Mouse (Mus musculus): Measurements from ENCODE around the gene Fam43b. TPM values are rescaled to one million over a fixed set of nuclear protein-coding genes. Genes with fewer than 3 reads are reported as not detected.
"Not testable (repeated sequence)": the region's sequence is repeated elsewhere in the genome, so short reads cannot be mapped to it uniquely, and the experiment has no call there.

Gene Fam43b
- total RNA-seq (2021), result 10 to 100 TPM; 48.0 TPM
- long read RNA-seq, experiment 1, transcript Fam43b-201 (1 exons, 2,437 nt), result major isoform, 88 of 88 reads
- long read RNA-seq, experiment 1, partial matches to known transcripts, result 0 of 88 reads
- long read RNA-seq, experiment 1, other reads (novel, unspliced or antisense), result 0 of 88 reads
- long read RNA-seq, experiment 2, transcript Fam43b-201 (1 exons, 2,437 nt), result major isoform, 86 of 87 reads
- long read RNA-seq, experiment 2, partial matches to known transcripts, result 0 of 87 reads
- long read RNA-seq, experiment 2, other reads (novel, unspliced or antisense), result 1 of 87 reads

- peak; percentile 81 to 91 for DNase-seq (ENCODE audit: low spot score in 2 of 2)
These were observed at the start of gene Fam43b for GRCm38 (mm10) chr4:138395971-138396645. Gene Fam43b (minus strand): TSS chr4:138396528.

- DNase-seq (ENCODE audit: low spot score in 2 of 2), result no peak
These were observed 48.6 kb upstream of the Fam43b start for GRCm38 (mm10) chr4:138444941-138445340.

GRCm38 (mm10) chr4:138440062-138440461 lies 43.7 kb upstream of the Fam43b start:
- DNase-seq (ENCODE audit: low spot score in 2 of 2), result no peak

- DNase-seq (ENCODE audit: low spot score in 2 of 2), result peak; percentile 98
These were observed 38.3 kb upstream of the Fam43b start, which contains the start of gene Mul1 for GRCm38 (mm10) chr4:138434347-138435316. Gene Mul1 (plus strand): TSS chr4:138434671.

- DNase-seq (ENCODE audit: low spot score in 2 of 2), result no peak
These were observed 35.0 kb upstream of the Fam43b start for GRCm38 (mm10) chr4:138431340-138431739.

- DNase-seq (ENCODE audit: low spot score in 2 of 2), result peak; percentile 39 to 57
These were observed 33.5 kb upstream of the Fam43b start for GRCm38 (mm10) chr4:138429778-138430177.

GRCm38 (mm10) chr4:138426778-138427705 lies 30.7 kb upstream of the Fam43b start:
- DNase-seq (ENCODE audit: low spot score in 2 of 2), result peak; percentile 93 to 94

GRCm38 (mm10) chr4:138425604-138426003 lies 29.3 kb upstream of the Fam43b start:
- DNase-seq (ENCODE audit: low spot score in 2 of 2), result not testable (repeated sequence)

GRCm38 (mm10) chr4:138425028-138425427 lies 28.7 kb upstream of the Fam43b start:
- DNase-seq (ENCODE audit: low spot score in 2 of 2), result no peak

- DNase-seq (ENCODE audit: low spot score in 2 of 2), result no peak
These were observed 22.1 kb upstream of the Fam43b start for GRCm38 (mm10) chr4:138418340-138418957.

GRCm38 (mm10) chr4:138417882-138418281 lies 21.6 kb upstream of the Fam43b start:
- no peak for DNase-seq (ENCODE audit: low spot score in 2 of 2)

GRCm38 (mm10) chr4:138416414-138416813 lies 20.1 kb upstream of the Fam43b start:
- no peak for DNase-seq (ENCODE audit: low spot score in 2 of 2)

- DNase-seq (ENCODE audit: low spot score in 2 of 2), result peak; percentile 67 to 81
These were observed 19.7 kb upstream of the Fam43b start for GRCm38 (mm10) chr4:138415991-138416390.

- DNase-seq (ENCODE audit: low spot score in 2 of 2), result peak; percentile 60 to 75
These were observed 18.4 kb upstream of the Fam43b start for GRCm38 (mm10) chr4:138414725-138415124.

- DNase-seq (ENCODE audit: low spot score in 2 of 2), result no peak
These were observed 15.3 kb upstream of the Fam43b start for GRCm38 (mm10) chr4:138411504-138412121.

GRCm38 (mm10) chr4:138411011-138411410 lies 14.7 kb upstream of the Fam43b start:
- no peak for DNase-seq (ENCODE audit: low spot score in 2 of 2)

GRCm38 (mm10) chr4:138407479-138408194 lies 11.3 kb upstream of the Fam43b start:
- DNase-seq (ENCODE audit: low spot score in 2 of 2), result no peak

GRCm38 (mm10) chr4:138404806-138405205 lies 8.5 kb upstream of the Fam43b start:
- DNase-seq (ENCODE audit: low spot score in 2 of 2), result peak in 1 of 2 experiments; percentile 53

- DNase-seq (ENCODE audit: low spot score in 2 of 2), result no peak
These were observed 383 bp upstream of the Fam43b start for GRCm38 (mm10) chr4:138396711-138397110.

Measured in left cerebral cortex, adult 18-20 months (tissue).